Mouse (Mus musculus): ENCODE measurements around the gene BC017158. TPM values are rescaled to one million over a fixed set of nuclear protein-coding genes. Genes with fewer than 3 reads are reported as not detected.

The BC017158 gene
- polyA plus RNA-seq, 1 experiment from 2014 or later: 23.8 TPM

- 48% methylated on average over 8 of the region's 8 CpGs for WGBS
- Histone ChIP-seq H3K4me1 (replicated peaks; ENCODE audit: control insufficient read depth, insufficient read depth, low read length) (no peaks in the 10 kb centered on the region; the same call in 1 of the 2 replicates), H3K9me3 (ENCODE audit: control insufficient read depth, low read length) (no peaks in the 10 kb centered on the region), H3K9ac (ENCODE audit: low read length) (no peak overlapping the region), H3K4me2 (ENCODE audit: low read depth, low read length, severe bottlenecking) (no peak overlapping the region), H3K27ac (ENCODE audit: low read depth, low read length) (no peak overlapping the region), H3K27me3 (ENCODE audit: control insufficient read depth, insufficient read depth, low read length) (no peaks in the 10 kb centered on the region), H3K36me3 (ENCODE audit: control insufficient read depth, insufficient read depth, low read length) (no peaks in the 10 kb centered on the region), H3K4me3 (ENCODE audit: low read depth, low read length) (no peak overlapping the region)
- DNase-seq (ENCODE audit: low spot score): no peak
- no peak for ATAC-seq (replicated peaks; ENCODE audit: low FRiP score)
Measured at GRCm38 (mm10) chr7:128231741-128232140, 66.2 kb downstream of the BC017158 start.

Small RNAs within 50 kb of the gene (microRNA-seq; reads per million reads assigned to microRNA genes)
- not detected for gene Mir3103 (ENCODE audit: insufficient number of aligned reads)

Other genes starting within 250 kb of the BC017158 start
- 0.40 and 0.57 TPM in 2 replicates for gene Itgam, start 235.5 kb downstream of the BC017158 start, polyA plus RNA-seq (2014; fragmentation: Nextera tagmentation; extraction: Ambion mirVana)
- not detected in 2 replicates for gene Gm49368, start 235.5 kb downstream of the BC017158 start, polyA plus RNA-seq (2014; fragmentation: Nextera tagmentation; extraction: Ambion mirVana)
- gene Itgax, start 168.6 kb downstream of the BC017158 start, polyA plus RNA-seq (2014; fragmentation: Nextera tagmentation; extraction: Ambion mirVana): not detected in 2 replicates
- gene Itgad, start 143.8 kb downstream of the BC017158 start, polyA plus RNA-seq (2014; fragmentation: Nextera tagmentation; extraction: Ambion mirVana): not detected in 2 replicates
- not detected in 2 replicates for gene Cox6a2, start 91.8 kb downstream of the BC017158 start, polyA plus RNA-seq (2014; fragmentation: Nextera tagmentation; extraction: Ambion mirVana)
- 11.8 and 13.3 TPM in 2 replicates for gene Armc5, start 60.8 kb downstream of the BC017158 start, polyA plus RNA-seq (2014; fragmentation: Nextera tagmentation; extraction: Ambion mirVana)
- gene 9130023H24Rik, start 60.1 kb downstream of the BC017158 start, polyA plus RNA-seq (2014; fragmentation: Nextera tagmentation; extraction: Ambion mirVana): 13.2 and 13.3 TPM in 2 replicates
- 34.1 and 35.5 TPM in 2 replicates for gene Tgfb1i1, start 51.4 kb downstream of the BC017158 start, polyA plus RNA-seq (2014; fragmentation: Nextera tagmentation; extraction: Ambion mirVana)
- 0.35 TPM in 1 of 2 replicates, not detected in the other for gene Slc5a2, start 32.5 kb downstream of the BC017158 start, polyA plus RNA-seq (2014; fragmentation: Nextera tagmentation; extraction: Ambion mirVana)
- gene Rgs10, start 120.6 kb upstream of the BC017158 start, polyA plus RNA-seq (2014; fragmentation: Nextera tagmentation; extraction: Ambion mirVana): 6.0 and 6.6 TPM in 2 replicates
- gene Tial1, start 163.5 kb upstream of the BC017158 start, polyA plus RNA-seq (2014; fragmentation: Nextera tagmentation; extraction: Ambion mirVana): 37.9 and 48.2 TPM in 2 replicates
- gene Bag3, start 225.4 kb upstream of the BC017158 start, polyA plus RNA-seq (2014; fragmentation: Nextera tagmentation; extraction: Ambion mirVana): 5.2 and 5.7 TPM in 2 replicates

All from forebrain, embryonic 11.5 days (tissue).